Mouse (Mus musculus) heart, postnatal 0 days (tissue): ENCODE measurements around the gene Plekhm2.

Experiments
- CTCF ChIP-seq: IDR thresholded peaks from 2 replicates; pipeline ENCODE4 v1.5.1; 2016; ENCODE audit warnings: antibody characterized with exemption, control low read depth, low read depth
- EP300 ChIP-seq: IDR thresholded peaks from 2 replicates; pipeline ENCODE4 v1.6.1; 2016; ENCODE audit warnings: antibody characterized with exemption, low read depth

GRCm38 (mm10) chr4:141680892-141681291 lies 16.2 kb upstream of the Plekhm2 start:
- no peak for TF ChIP-seq CTCF
- no peak for TF ChIP-seq EP300
